Mouse (Mus musculus) forelimb bud, embryonic 11.5 days (tissue): ENCODE results near the gene Apba3.

Source experiments
- DNase-seq: peaks from one replicate; pipeline ENCODE4 v3.0.0-alpha.2; 2012; ENCODE audit warnings: low read depth, low spot score

Gene Apba3

GRCm38 (mm10) chr10:81289811-81290210 is 23.1 kb downstream of the Apba3 start:
- DNase-seq, result no peak

- DNase-seq, result no peak
Measured at GRCm38 (mm10) chr10:81290698-81291460, 24.1 kb downstream of the Apba3 start.

GRCm38 (mm10) chr10:81291511-81292104 is 24.8 kb downstream of the Apba3 start, which contains the start of gene Tjp3:
Gene Tjp3 (minus strand): TSS chr10:81291581.
- DNase-seq, result no peak

GRCm38 (mm10) chr10:81292554-81293333 is 26.0 kb downstream of the Apba3 start, which contains the start of gene Pip5k1c:
Gene Pip5k1c (plus strand): TSS chr10:81292963.
- peak; percentile 100 for DNase-seq

GRCm38 (mm10) chr10:81293334-81294030 is 26.7 kb downstream of the Apba3 start:
- DNase-seq, result no peak

- DNase-seq, result no peak
Measured at GRCm38 (mm10) chr10:81294442-81294841, 27.7 kb downstream of the Apba3 start.

GRCm38 (mm10) chr10:81295185-81295584 is 28.4 kb downstream of the Apba3 start:
- DNase-seq, result no peak

- no peak for DNase-seq
Measured at GRCm38 (mm10) chr10:81297246-81297645, 30.5 kb downstream of the Apba3 start.

- no peak for DNase-seq
Measured at GRCm38 (mm10) chr10:81297845-81298244, 31.1 kb downstream of the Apba3 start.

GRCm38 (mm10) chr10:81298369-81299100 is 31.8 kb downstream of the Apba3 start:
- no peak for DNase-seq

GRCm38 (mm10) chr10:81299585-81300351 is 33.0 kb downstream of the Apba3 start:
- DNase-seq, result no peak

- no peak for DNase-seq
Measured at GRCm38 (mm10) chr10:81300352-81300907, 33.7 kb downstream of the Apba3 start.

- DNase-seq, result no peak
Measured at GRCm38 (mm10) chr10:81301321-81301720, 34.6 kb downstream of the Apba3 start.

- no peak for DNase-seq
Measured at GRCm38 (mm10) chr10:81302288-81302687, 35.5 kb downstream of the Apba3 start.

- no peak for DNase-seq
Measured at GRCm38 (mm10) chr10:81302781-81303218, 36.0 kb downstream of the Apba3 start.

- DNase-seq, result no peak
Measured at GRCm38 (mm10) chr10:81303258-81303657, 36.5 kb downstream of the Apba3 start.

- DNase-seq, result no peak
Measured at GRCm38 (mm10) chr10:81303761-81304160, 37.0 kb downstream of the Apba3 start.

- DNase-seq, result peak; percentile 30
Measured at GRCm38 (mm10) chr10:81304597-81305238, 38.0 kb downstream of the Apba3 start.

GRCm38 (mm10) chr10:81305663-81306062 is 38.9 kb downstream of the Apba3 start:
- no peak for DNase-seq
